Mouse (Mus musculus) megakaryocyte, embryonic 14.5 days (primary cell): ENCODE results near the gene Os9. TPM values are rescaled to one million over a fixed set of nuclear protein-coding genes. Genes with fewer than 3 reads are reported as not detected.

ENCODE experiments used
- H3K27me3 ChIP-seq: replicated peaks from 2 replicates; pipeline ENCODE3; 2012; ENCODE audit warnings: inconsistent platforms
- H3K36me3 ChIP-seq: replicated peaks from 2 replicates; pipeline ENCODE3; 2012; ENCODE audit warnings: low read length, inconsistent platforms, mixed read lengths
- H3K4me1 ChIP-seq: 2 replicates; pipeline ENCODE4 v1.6.1; 2012; ENCODE audit warnings: inconsistent platforms
- H3K4me3 ChIP-seq: replicated peaks from 2 replicates; pipeline ENCODE3; 2012; ENCODE audit warnings: moderate library complexity, mild to moderate bottlenecking, inconsistent platforms
- H3K9me3 ChIP-seq: 2 replicates; pipeline ENCODE4 v1.6.1; 2012; ENCODE audit warnings: inconsistent platforms
- FLI1 ChIP-seq: IDR thresholded peaks from 2 replicates; pipeline ENCODE4 v1.6.1; 2012; ENCODE audit warnings: low read length, inconsistent platforms, mixed read lengths
- GATA1 ChIP-seq: IDR thresholded peaks from 3 replicates; pipeline ENCODE4 v1.6.1; 2012; ENCODE audit warnings: mixed read lengths, low read length, inconsistent platforms, borderline replicate concordance
- polyA plus RNA-seq: library from polyadenylated mRNA; stranded (reverse); fragments of >175 nt; gene quantifications from 2 replicates; pipeline ENCODE4 v1.2.3, GENCODE M21; 2012; ENCODE audit warnings: low replicate concordance; ENCODE audit not compliant: insufficient read depth

The Os9 gene
- polyA plus RNA-seq, 1 experiment: 267 TPM

DNA sequence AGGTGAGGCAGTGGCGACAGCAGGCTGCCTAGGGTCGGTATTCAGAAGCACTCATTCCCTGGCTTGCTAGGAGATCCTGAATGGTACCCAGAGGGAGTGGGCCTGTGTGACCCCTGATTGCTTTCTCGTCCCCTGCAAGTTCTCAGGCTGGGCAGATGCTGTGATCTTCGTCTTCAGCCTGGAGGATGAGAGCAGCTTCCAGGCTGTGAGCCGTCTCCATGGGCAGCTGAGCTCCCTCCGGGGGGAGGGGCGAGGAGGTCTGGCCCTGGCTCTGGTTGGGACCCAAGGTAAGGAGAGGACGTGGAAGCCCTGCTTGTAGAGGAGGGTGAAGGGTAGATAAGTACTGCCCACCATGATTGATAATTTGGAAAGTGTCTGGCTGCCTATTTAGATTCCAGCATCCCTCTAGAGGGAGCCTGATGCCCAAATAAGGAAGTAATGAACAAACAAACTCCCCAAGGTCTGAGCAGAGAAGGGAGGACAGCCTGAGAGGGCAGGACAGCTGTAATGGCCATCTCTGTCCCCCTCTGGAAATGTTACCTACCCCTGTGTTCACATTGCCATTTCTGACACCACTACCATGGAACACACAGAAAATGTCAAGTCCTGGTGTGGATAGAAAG, 37.5 kb downstream of the Os9 start:
- Histone ChIP-seq H3K4me1 (peaks cover 15% of the 10 kb centered on the region), H3K27me3 (no peaks in the 10 kb centered on the region), H3K9me3 (peaks cover 6% of the 10 kb centered on the region; the same call in 1 of the 2 replicates), H3K36me3 (peaks cover 95% of the 10 kb centered on the region), H3K4me3 (no peak overlapping the region)
- no peak for TF ChIP-seq FLI1
- TF ChIP-seq GATA1: no peak

DNA sequence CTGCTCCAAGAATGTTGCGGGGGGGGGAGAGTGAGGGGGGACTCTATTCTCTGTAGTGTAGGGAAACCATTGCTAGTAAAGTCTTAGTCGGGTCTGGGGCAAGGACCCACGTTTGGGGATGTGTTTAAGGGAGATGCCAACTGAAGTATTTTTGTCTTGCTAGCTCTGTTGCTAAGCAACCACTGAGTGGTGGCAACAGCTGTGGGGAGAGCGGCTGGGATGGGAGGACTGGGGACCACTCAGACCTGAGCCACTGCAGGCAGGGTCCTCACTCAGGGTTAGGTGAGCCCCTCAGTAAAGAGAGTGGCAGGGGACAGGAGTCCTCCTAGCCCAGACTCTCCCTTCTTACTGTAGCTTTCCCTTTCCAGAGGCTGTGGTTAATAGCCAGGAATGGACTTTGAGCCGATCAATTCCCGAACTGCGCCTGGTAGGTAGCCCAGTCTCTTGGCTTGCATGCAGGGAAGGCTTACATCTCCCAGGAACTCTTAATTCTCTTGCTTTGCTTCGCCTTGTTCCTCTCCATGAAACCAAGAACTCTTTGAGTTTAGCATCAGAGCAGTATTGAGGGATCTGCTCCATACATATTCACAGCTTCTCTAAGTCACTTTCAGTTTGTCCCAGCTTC, 38.8 kb downstream of the Os9 start:
- peaks cover 92% of the 10 kb centered on the region for H3K36me3 ChIP-seq
- peaks cover 6% of the 10 kb centered on the region; the same call in 1 of the 2 replicates for H3K9me3 ChIP-seq
- H3K4me3 ChIP-seq: no peak overlapping the region
- H3K27me3 ChIP-seq: no peaks in the 10 kb centered on the region
- peaks cover 27% of the 10 kb centered on the region for H3K4me1 ChIP-seq
- no peak for TF ChIP-seq GATA1
- TF ChIP-seq FLI1: no peak

- TF ChIP-seq FLI1 (no peak), GATA1 (no peak)
- H3K27me3 ChIP-seq: no peaks in the 10 kb centered on the region
- peaks cover 82% of the 10 kb centered on the region for H3K36me3 ChIP-seq
- peaks cover 36% of the 10 kb centered on the region for H3K4me1 ChIP-seq
- H3K9me3 ChIP-seq: peaks cover 6% of the 10 kb centered on the region; the same call in 1 of the 2 replicates
- H3K4me3 ChIP-seq: no peak overlapping the region
Observed at GRCm38 (mm10) chr10:127080901-127081780, 39.8 kb downstream of the Os9 start.

DNA sequence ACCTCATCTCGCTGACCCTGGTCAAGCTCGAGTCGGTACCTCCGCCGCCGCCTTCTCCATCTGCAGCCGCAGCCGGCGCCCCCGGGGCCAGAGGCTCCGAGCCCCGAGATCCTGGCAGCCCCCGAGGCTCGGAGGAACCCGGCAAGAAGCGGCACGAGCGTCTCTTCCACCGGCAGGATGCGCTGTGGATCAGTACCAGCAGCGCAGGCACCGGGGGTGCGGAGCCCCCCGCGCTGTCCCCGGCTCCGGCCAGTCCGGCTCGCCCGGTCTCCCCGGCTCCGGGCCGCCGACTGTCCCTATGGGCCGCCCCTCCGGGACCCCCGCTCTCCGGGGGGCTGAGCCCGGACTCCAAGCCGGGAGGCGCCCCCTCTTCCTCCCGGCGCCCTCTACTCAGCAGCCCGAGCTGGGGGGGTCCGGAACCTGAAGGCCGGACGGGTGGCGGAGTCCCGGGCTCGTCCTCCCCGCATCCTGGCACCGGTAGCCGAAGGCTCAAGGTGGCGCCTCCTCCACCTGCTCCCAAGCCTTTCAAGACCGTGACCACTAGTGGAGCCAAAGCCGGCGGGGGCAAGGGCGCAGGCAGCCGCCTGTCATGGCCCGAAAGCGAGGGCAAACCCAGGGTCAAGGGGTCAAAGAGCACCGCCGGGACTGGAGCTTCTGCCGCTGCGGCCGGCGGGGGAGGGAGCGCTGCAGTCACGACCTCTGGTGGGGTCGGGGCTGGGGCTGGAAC, 41.1 kb downstream of the Os9 start:
- peaks cover 50% of the 10 kb centered on the region for H3K4me1 ChIP-seq
- H3K9me3 ChIP-seq: peaks cover 6% of the 10 kb centered on the region; the same call in 1 of the 2 replicates
- TF ChIP-seq FLI1 (no peak), GATA1 (no peak)
- H3K4me3 ChIP-seq: no peak overlapping the region
- peaks cover 72% of the 10 kb centered on the region for H3K36me3 ChIP-seq
- H3K27me3 ChIP-seq: no peaks in the 10 kb centered on the region

GRCm38 (mm10) chr10:127078677-127079575, 42.0 kb downstream of the Os9 start:
- H3K4me3 ChIP-seq: no peak overlapping the region
- no peaks in the 10 kb centered on the region for H3K27me3 ChIP-seq
- peaks cover 6% of the 10 kb centered on the region; the same call in 1 of the 2 replicates for H3K9me3 ChIP-seq
- peaks cover 51% of the 10 kb centered on the region for H3K4me1 ChIP-seq
- peaks cover 63% of the 10 kb centered on the region for H3K36me3 ChIP-seq
- no peak for TF ChIP-seq GATA1
- no peak for TF ChIP-seq FLI1

GRCm38 (mm10) chr10:127078001-127078676, 42.8 kb downstream of the Os9 start:
- Histone ChIP-seq H3K9me3 (peaks cover 6% of the 10 kb centered on the region; the same call in 1 of the 2 replicates), H3K27me3 (no peaks in the 10 kb centered on the region), H3K36me3 (peaks cover 55% of the 10 kb centered on the region), H3K4me1 (peaks cover 44% of the 10 kb centered on the region), H3K4me3 (no peak overlapping the region)
- TF ChIP-seq FLI1: no peak
- no peak for TF ChIP-seq GATA1

DNA sequence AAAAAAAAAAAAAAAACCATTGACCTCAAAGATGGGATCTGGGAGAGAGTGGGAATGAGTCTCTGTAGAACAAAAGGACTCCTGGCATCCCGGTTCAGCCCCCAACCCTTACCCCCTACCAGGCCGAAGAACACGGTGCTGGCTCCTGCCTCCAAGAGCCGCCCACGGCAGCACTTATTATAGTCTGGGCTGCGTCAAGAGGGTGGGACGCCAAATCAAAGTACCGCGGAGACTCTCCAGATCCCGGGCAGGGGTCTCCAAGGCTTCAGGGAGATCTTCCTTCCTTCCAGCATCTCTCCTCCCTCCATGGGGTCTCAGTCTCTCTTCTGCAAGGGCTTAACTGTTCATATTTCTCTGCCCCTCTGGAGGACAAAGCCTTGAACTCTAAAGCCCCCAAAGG, 43.4 kb downstream of the Os9 start:
- peaks cover 6% of the 10 kb centered on the region; the same call in 1 of the 2 replicates for H3K9me3 ChIP-seq
- peaks cover 38% of the 10 kb centered on the region for H3K4me1 ChIP-seq
- H3K4me3 ChIP-seq: no peak overlapping the region
- peaks cover 49% of the 10 kb centered on the region for H3K36me3 ChIP-seq
- TF ChIP-seq GATA1 (no peak), FLI1 (no peak)
- H3K27me3 ChIP-seq: no peaks in the 10 kb centered on the region

- peak overlapping the region; percentile 95 for H3K4me3 ChIP-seq
- H3K27me3 ChIP-seq: no peaks in the 10 kb centered on the region
- H3K9me3 ChIP-seq: peaks cover 6% of the 10 kb centered on the region; the same call in 1 of the 2 replicates
- peaks cover 43% of the 10 kb centered on the region for H3K4me1 ChIP-seq
- TF ChIP-seq FLI1 (no peak), GATA1 (no peak)
- peaks cover 35% of the 10 kb centered on the region for H3K36me3 ChIP-seq
Observed at GRCm38 (mm10) chr10:127076082-127076481, 44.8 kb downstream of the Os9 start.
